Mouse (Mus musculus) megakaryocyte, embryonic 14.5 days (primary cell): Measurements from ENCODE around the gene Acer3. TPM values are rescaled to one million over a fixed set of nuclear protein-coding genes. Genes with fewer than 3 reads are reported as not detected.

ENCODE experiments used
- H3K27me3 ChIP-seq: replicated peaks from 2 replicates; pipeline ENCODE3; 2012; ENCODE audit warnings: inconsistent platforms
- H3K36me3 ChIP-seq: replicated peaks from 2 replicates; pipeline ENCODE3; 2012; ENCODE audit warnings: low read length, inconsistent platforms, mixed read lengths
- H3K4me1 ChIP-seq: 2 replicates; pipeline ENCODE4 v1.6.1; 2012; ENCODE audit warnings: inconsistent platforms
- H3K4me3 ChIP-seq: replicated peaks from 2 replicates; pipeline ENCODE3; 2012; ENCODE audit warnings: moderate library complexity, mild to moderate bottlenecking, inconsistent platforms
- H3K9me3 ChIP-seq: 2 replicates; pipeline ENCODE4 v1.6.1; 2012; ENCODE audit warnings: inconsistent platforms
- FLI1 ChIP-seq: IDR thresholded peaks from 2 replicates; pipeline ENCODE4 v1.6.1; 2012; ENCODE audit warnings: low read length, inconsistent platforms, mixed read lengths
- GATA1 ChIP-seq: IDR thresholded peaks from 3 replicates; pipeline ENCODE4 v1.6.1; 2012; ENCODE audit warnings: mixed read lengths, low read length, inconsistent platforms, borderline replicate concordance
- polyA plus RNA-seq: library from polyadenylated mRNA; stranded (reverse); fragments of >175 nt; gene quantifications from 2 replicates; pipeline ENCODE4 v1.2.3, GENCODE M21; 2012; ENCODE audit warnings: low replicate concordance; ENCODE audit not compliant: insufficient read depth

The Acer3 gene
- polyA plus RNA-seq = 1.2 TPM in 1 of 2 replicates, not detected in the other

DNA sequence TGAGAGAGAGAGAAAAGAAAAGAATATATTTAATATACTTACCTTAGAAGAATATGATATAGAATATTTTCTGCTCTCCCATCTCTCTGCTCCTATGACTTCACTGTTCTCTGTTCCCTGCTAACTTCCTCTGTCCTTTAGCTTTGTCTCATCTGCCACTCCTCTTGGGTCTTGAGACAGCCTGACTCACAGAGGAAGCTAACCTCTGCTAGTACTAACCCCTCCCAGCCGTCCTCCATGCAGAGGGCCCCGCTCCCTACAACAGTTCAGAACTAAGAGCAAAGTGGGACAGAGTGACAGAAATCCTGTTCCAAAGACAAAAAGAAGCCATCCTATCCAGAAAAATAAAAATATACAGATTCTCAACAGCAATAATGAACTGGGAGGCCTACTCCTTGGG, at the start of gene Acer3:
TSS of gene Acer3 (minus strand) at position 126 of the 400 bp plus-strand sequence.
- Histone ChIP-seq H3K27me3 (peaks cover 14% of the 10 kb centered on the region), H3K4me1 (peaks cover 38% of the 10 kb centered on the region), H3K36me3 (no peaks in the 10 kb centered on the region), H3K9me3 (no peaks in the 10 kb centered on the region), H3K4me3 (peak within 1 kb of the TSS; percentile 40)
- TF ChIP-seq GATA1 (no peak), FLI1 (no peak)

GRCm38 (mm10) chr7:98369762-98370369, 48.9 kb upstream of the Acer3 start:
- Histone ChIP-seq H3K4me1 (no peaks in the 10 kb centered on the region), H3K4me3 (no peak overlapping the region), H3K36me3 (no peaks in the 10 kb centered on the region), H3K27me3 (peaks cover 55% of the 10 kb centered on the region), H3K9me3 (peaks cover 4% of the 10 kb centered on the region)
- no peak for TF ChIP-seq GATA1
- TF ChIP-seq FLI1 = no peak

GRCm38 (mm10) chr7:98361662-98362061, 40.7 kb upstream of the Acer3 start:
- Histone ChIP-seq H3K9me3 (peaks cover 20% of the 10 kb centered on the region), H3K4me3 (peak overlapping the region; percentile 89), H3K4me1 (peaks cover 19% of the 10 kb centered on the region), H3K36me3 (no peaks in the 10 kb centered on the region), H3K27me3 (peaks cover 81% of the 10 kb centered on the region)
- TF ChIP-seq GATA1 (no peak), FLI1 (no peak)

- Histone ChIP-seq H3K27me3 (peaks cover 85% of the 10 kb centered on the region), H3K4me1 (peaks cover 19% of the 10 kb centered on the region), H3K4me3 (peak within 1 kb of the TSS; percentile 89), H3K36me3 (no peaks in the 10 kb centered on the region), H3K9me3 (peaks cover 20% of the 10 kb centered on the region)
- no peak for TF ChIP-seq GATA1
- no peak for TF ChIP-seq FLI1
Measured at GRCm38 (mm10) chr7:98361063-98361652, 40.1 kb upstream of the Acer3 start, which contains the start of gene Tsku. Gene Tsku (minus strand): TSS chr7:98361328.

- H3K4me1 ChIP-seq = peaks cover 19% of the 10 kb centered on the region
- H3K4me3 ChIP-seq = peak overlapping the region; percentile 89
- H3K9me3 ChIP-seq = peaks cover 20% of the 10 kb centered on the region
- no peaks in the 10 kb centered on the region for H3K36me3 ChIP-seq
- TF ChIP-seq FLI1 (no peak), GATA1 (no peak)
- H3K27me3 ChIP-seq = peaks cover 85% of the 10 kb centered on the region
Measured at GRCm38 (mm10) chr7:98360621-98360990, 39.6 kb upstream of the Acer3 start.

GRCm38 (mm10) chr7:98359951-98360620, 39.1 kb upstream of the Acer3 start:
- Histone ChIP-seq H3K27me3 (peaks cover 88% of the 10 kb centered on the region), H3K4me3 (peak overlapping the region; percentile 89), H3K4me1 (peaks cover 19% of the 10 kb centered on the region), H3K36me3 (no peaks in the 10 kb centered on the region), H3K9me3 (peaks cover 18% of the 10 kb centered on the region)
- TF ChIP-seq GATA1 (no peak), FLI1 (no peak)

DNA sequence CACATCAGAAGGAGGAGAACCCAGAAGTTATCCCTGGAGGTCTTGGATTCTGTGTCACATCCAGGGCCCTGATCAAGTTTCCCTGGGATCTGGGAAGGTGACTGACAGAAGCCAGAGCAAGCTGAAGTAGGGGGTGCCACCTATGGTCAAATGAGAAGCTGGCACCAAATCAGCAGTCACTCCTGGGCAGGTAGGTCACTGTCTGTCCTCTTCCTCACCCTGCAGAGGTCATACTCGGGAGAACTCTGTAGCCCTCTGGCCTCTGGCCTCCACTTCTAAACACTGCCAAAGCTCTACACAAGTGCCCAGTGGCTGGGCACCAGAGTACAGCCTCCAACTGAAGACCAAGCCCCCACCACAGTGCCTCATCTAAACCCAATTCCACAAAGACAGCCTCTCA, 37.0 kb upstream of the Acer3 start:
- Histone ChIP-seq H3K9me3 (no peaks in the 10 kb centered on the region), H3K4me3 (no peak overlapping the region), H3K4me1 (peaks cover 19% of the 10 kb centered on the region), H3K36me3 (no peaks in the 10 kb centered on the region), H3K27me3 (peaks cover 98% of the 10 kb centered on the region)
- no peak for TF ChIP-seq FLI1
- TF ChIP-seq GATA1 = no peak

DNA sequence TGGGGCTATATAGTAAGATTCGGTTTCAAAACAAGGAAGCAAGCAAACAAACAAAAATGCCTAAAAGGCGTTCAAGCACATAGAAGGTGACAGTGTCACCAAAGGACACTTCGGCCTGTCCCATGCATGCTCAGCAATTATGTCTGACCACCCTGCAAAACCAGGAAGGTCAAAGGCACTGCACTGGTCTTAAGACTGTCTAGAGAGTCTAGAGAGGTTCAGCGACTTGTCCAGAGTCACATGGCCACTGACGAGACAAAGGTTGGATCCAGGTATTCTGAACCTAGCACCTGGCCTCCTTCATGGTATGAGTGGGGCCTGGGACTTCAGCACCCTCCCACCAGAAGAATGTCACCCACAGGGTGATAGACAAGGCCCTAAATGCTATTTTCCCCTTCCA, 36.3 kb upstream of the Acer3 start:
- Histone ChIP-seq H3K9me3 (no peaks in the 10 kb centered on the region), H3K36me3 (no peaks in the 10 kb centered on the region), H3K27me3 (peaks cover 98% of the 10 kb centered on the region), H3K4me3 (no peak overlapping the region), H3K4me1 (peaks cover 19% of the 10 kb centered on the region)
- TF ChIP-seq FLI1 = no peak
- TF ChIP-seq GATA1 = no peak

- no peak for TF ChIP-seq FLI1
- TF ChIP-seq GATA1 = no peak
- Histone ChIP-seq H3K4me3 (no peak overlapping the region), H3K36me3 (no peaks in the 10 kb centered on the region), H3K9me3 (no peaks in the 10 kb centered on the region), H3K4me1 (peaks cover 2% of the 10 kb centered on the region), H3K27me3 (peaks cover 93% of the 10 kb centered on the region)
Measured at GRCm38 (mm10) chr7:98354921-98355310, 33.9 kb upstream of the Acer3 start.
